Mouse (Mus musculus) c-Kit-negative CD71-positive TER-119-positive erythroid progenitor cells, embryonic 14.5 days (primary cell): ENCODE data around the gene Gm49354.
"Not testable (repeated sequence)": the region's sequence is repeated elsewhere in the genome, so short reads cannot be mapped to it uniquely, and the experiment has no call there.

Source experiments
- DNase-seq: peaks from one replicate; pipeline ENCODE4 v3.0.0-alpha.2; 2013; ENCODE audit warnings: low read depth, low spot score

The Gm49354 gene

GRCm38 (mm10) chr13:59711984-59712383 lies 70.1 kb downstream of the Gm49354 start, which contains the start of gene Spata31d1b:
TSS of gene Spata31d1b (plus strand) at chr13:59712284.
- not testable (repeated sequence) for DNase-seq

DNA sequence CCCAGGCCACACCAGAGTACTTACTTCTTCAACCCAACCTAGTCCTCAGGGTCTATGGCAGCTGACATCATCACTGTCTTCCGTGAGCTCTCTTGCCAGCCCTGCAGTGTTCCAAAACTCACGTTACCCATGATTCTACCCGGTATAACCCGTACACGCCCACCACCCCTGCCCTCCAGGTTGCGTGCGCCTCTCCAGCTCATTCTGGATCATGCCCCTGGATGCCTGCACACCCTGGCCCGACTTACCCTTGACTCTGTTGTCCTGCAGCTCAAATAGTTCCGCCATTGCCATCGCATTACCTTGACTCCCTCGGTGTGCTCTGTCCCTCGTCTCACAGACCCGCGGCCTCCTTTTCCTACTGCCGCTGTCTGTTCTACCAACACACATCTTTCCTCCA lies 71.8 kb downstream of the Gm49354 start, which contains the start of gene Spata31d1a:
TSS of gene Spata31d1a (minus strand) at position 101 of the 400 bp plus-strand sequence.
- no peak for DNase-seq
